Mouse (Mus musculus): ENCODE results near the gene Strn.
"Not testable (repeated sequence)": the region's sequence is repeated elsewhere in the genome, so short reads cannot be mapped to it uniquely, and the experiment has no call there.

The Strn gene

GRCm38 (mm10) chr17:78708422-78708821 lies 28.6 kb downstream of the Strn start:
- no peak for DNase-seq

- no peak for DNase-seq
These were observed 34.0 kb downstream of the Strn start for GRCm38 (mm10) chr17:78702988-78703387.

GRCm38 (mm10) chr17:78698965-78699364 lies 38.0 kb downstream of the Strn start:
- DNase-seq, result no peak

- no peak for DNase-seq
These were observed 39.5 kb downstream of the Strn start for GRCm38 (mm10) chr17:78697462-78697861.

- no peak for DNase-seq
These were observed 40.1 kb downstream of the Strn start for GRCm38 (mm10) chr17:78696922-78697321.

- not testable (repeated sequence) for DNase-seq
These were observed 47.8 kb downstream of the Strn start for GRCm38 (mm10) chr17:78689231-78689630.

GRCm38 (mm10) chr17:78687971-78688370 lies 49.0 kb downstream of the Strn start:
- no peak for DNase-seq

- no peak for DNase-seq
These were observed 52.0 kb downstream of the Strn start for GRCm38 (mm10) chr17:78685004-78685403.

GRCm38 (mm10) chr17:78682351-78682750 lies 54.6 kb downstream of the Strn start:
- no peak for DNase-seq

GRCm38 (mm10) chr17:78679503-78679902 lies 57.5 kb downstream of the Strn start:
- no peak for DNase-seq

GRCm38 (mm10) chr17:78676813-78677212 lies 60.2 kb downstream of the Strn start:
- no peak for DNase-seq

GRCm38 (mm10) chr17:78664962-78665545 lies 71.9 kb downstream of the Strn start:
- DNase-seq, result no peak

GRCm38 (mm10) chr17:78654841-78655240 lies 82.2 kb downstream of the Strn start:
- no peak for DNase-seq

GRCm38 (mm10) chr17:78643853-78644475 lies 93.0 kb downstream of the Strn start:
- no peak for DNase-seq

GRCm38 (mm10) chr17:78642259-78642658 lies 94.7 kb downstream of the Strn start:
- no peak for DNase-seq

- no peak for DNase-seq
These were observed 96.6 kb downstream of the Strn start for GRCm38 (mm10) chr17:78640387-78640786.

GRCm38 (mm10) chr17:78639099-78639498 lies 97.9 kb downstream of the Strn start:
- no peak for DNase-seq

- no peak for DNase-seq
These were observed 99.9 kb downstream of the Strn start for GRCm38 (mm10) chr17:78637140-78637539.

- DNase-seq, result no peak
These were observed 101.4 kb downstream of the Strn start for GRCm38 (mm10) chr17:78635616-78636015.

GRCm38 (mm10) chr17:78624941-78625340 lies 112.1 kb downstream of the Strn start:
- no peak for DNase-seq

GRCm38 (mm10) chr17:78621863-78622262 lies 115.1 kb downstream of the Strn start:
- no peak for DNase-seq

- no peak for DNase-seq
These were observed 116.3 kb downstream of the Strn start for GRCm38 (mm10) chr17:78620740-78621139.

- DNase-seq, result no peak
These were observed 117.0 kb downstream of the Strn start for GRCm38 (mm10) chr17:78619981-78620380.

GRCm38 (mm10) chr17:78618164-78618693 lies 118.8 kb downstream of the Strn start:
- DNase-seq, result no peak

- no peak for DNase-seq
These were observed 121.9 kb downstream of the Strn start for GRCm38 (mm10) chr17:78615096-78615495.
